ENCODE assay signal across 10 mouse cellular contexts in the genomic region with DNA sequence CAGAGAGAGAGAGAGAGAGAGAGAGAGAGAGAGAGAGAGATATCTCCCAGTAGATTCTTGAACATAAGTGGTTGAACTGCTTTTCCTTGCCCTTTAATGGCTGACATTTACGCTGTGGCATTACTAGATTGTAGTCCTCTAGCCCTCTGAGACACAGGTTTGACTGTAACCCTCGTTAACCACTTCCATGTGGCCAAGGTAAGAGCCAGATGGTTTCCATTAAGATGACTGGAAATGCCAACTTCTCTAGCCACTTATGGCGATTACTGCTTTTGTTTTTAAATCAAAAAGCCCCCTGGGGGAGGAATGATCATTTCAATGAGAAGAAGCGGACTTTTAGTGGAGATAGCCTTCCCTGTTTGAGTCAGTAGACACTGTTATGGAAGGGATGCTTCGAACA. TPM values are rescaled to one million over a fixed set of nuclear protein-coding genes. Genes with fewer than 3 reads are reported as not detected.
A peak's percentile ranks its signal among the peaks of the same experiment; 100 is the strongest.
DNase-seq lines count a peak whose midpoint lies in the region; ATAC-seq and TF ChIP-seq lines count a peak whose summit lies in the region.
"Had no signal": no experiment of that assay in that cellular context is flagged by ENCODE, and none has a peak within 500 bp of the region (broad histone marks: within the 10 kb centered on the region; RNA-seq: fewer than 3 reads in every experiment).

No protein-coding gene starts in this region.

- no peaks in the 10 kb centered on the region for H3K27me3 ChIP-seq in intestine, embryonic 15.5 days (replicated peaks)
- H3K27me3 ChIP-seq in intestine, embryonic 16.5 days (replicated peaks; ENCODE audit: control insufficient read depth, insufficient read depth, low read length): no peaks in the 10 kb centered on the region
- H3K27me3 ChIP-seq in embryonic facial prominence, embryonic 14.5 days (replicated peaks; ENCODE audit: control insufficient read depth, insufficient read depth, low read length): no peaks in the 10 kb centered on the region
- H3K27me3 ChIP-seq in hindbrain, postnatal 0 days (ENCODE audit: insufficient read depth, low read length): no peaks in the 10 kb centered on the region
- H3K27me3 ChIP-seq in neural tube, embryonic 12.5 days (replicated peaks): peaks cover 7% of the 10 kb centered on the region

- ATAC-seq in intestine, embryonic 15.5 days: no peak
- ATAC-seq in intestine, embryonic 16.5 days: no peak
- no peak for ATAC-seq in embryonic facial prominence, embryonic 14.5 days (ENCODE audit: low read depth)
- ATAC-seq in hindbrain, postnatal 0 days: no peak
- ATAC-seq in neural tube, embryonic 12.5 days (ENCODE audit: low FRiP score, low read depth): no peak
- ATAC-seq: inflammation-experienced regulatory T-cells, adult 6 months had no signal

- no peaks in the 10 kb centered on the region for H3K9me3 ChIP-seq in intestine, embryonic 15.5 days
- H3K9me3 ChIP-seq in intestine, embryonic 16.5 days (ENCODE audit: control insufficient read depth, low read length): no peaks in the 10 kb centered on the region
- no peaks in the 10 kb centered on the region for H3K9me3 ChIP-seq in embryonic facial prominence, embryonic 14.5 days (ENCODE audit: control insufficient read depth, low read length)
- H3K9me3 ChIP-seq in hindbrain, postnatal 0 days (ENCODE audit: low read length): no peaks in the 10 kb centered on the region
- H3K9me3 ChIP-seq in neural tube, embryonic 12.5 days: no peaks in the 10 kb centered on the region
- H3K9me3 ChIP-seq: liver, embryonic 13.5 days had no signal

- WGBS in intestine, embryonic 15.5 days: 59% methylated on average over 5 of the region's 5 CpGs
- 65% methylated on average over 5 of the region's 5 CpGs for WGBS in intestine, embryonic 16.5 days
- 19% methylated on average over 5 of the region's 5 CpGs for WGBS in embryonic facial prominence, embryonic 14.5 days
- WGBS in hindbrain, postnatal 0 days: 55% methylated on average over 5 of the region's 5 CpGs
- WGBS in neural tube, embryonic 12.5 days: 54% methylated on average over 5 of the region's 5 CpGs

- H3K27ac ChIP-seq in intestine, embryonic 15.5 days: no peak overlapping the region
- H3K27ac ChIP-seq in intestine, embryonic 16.5 days (ENCODE audit: low read length): no peak overlapping the region
- no peak overlapping the region for H3K27ac ChIP-seq in embryonic facial prominence, embryonic 14.5 days (replicated peaks; ENCODE audit: low read depth, low read length)
- no peak overlapping the region for H3K27ac ChIP-seq in hindbrain, postnatal 0 days
- no peak overlapping the region for H3K27ac ChIP-seq in neural tube, embryonic 12.5 days
- H3K27ac ChIP-seq: liver, embryonic 13.5 days; macrophage had no signal

- no peak for TF ChIP-seq CTCF in hindbrain, postnatal 0 days (IDR thresholded peaks at IDR 0.05; ENCODE audit: low read depth)

- H3K4me2 ChIP-seq in intestine, embryonic 15.5 days (replicated peaks): 0 out of 2 replicates have a peak overlapping the region, but pooled peaks have one; percentile 14
- H3K4me2 ChIP-seq in intestine, embryonic 16.5 days (ENCODE audit: low read depth, low read length): no peak overlapping the region
- peak overlapping the region; percentile 95 for H3K4me2 ChIP-seq in embryonic facial prominence, embryonic 14.5 days (ENCODE audit: low read depth, low read length)
- H3K4me2 ChIP-seq in hindbrain, postnatal 0 days (ENCODE audit: low read depth, low read length): peak overlapping the region; percentile 92; the same call in 1 of the 2 replicates
- peak overlapping the region; percentile 30 for H3K4me2 ChIP-seq in neural tube, embryonic 12.5 days (replicated peaks)
- H3K4me2 ChIP-seq: liver, embryonic 13.5 days had no signal

- DNase-seq in embryonic facial prominence, embryonic 14.5 days (ENCODE audit: low spot score): peak; percentile 44
- DNase-seq in hindbrain, postnatal 0 days (ENCODE audit: low spot score): no peak
- DNase-seq in gastrocnemius, postnatal 4 days (ENCODE audit: low spot score in 2 of 2): no peak
- DNase-seq in adrenal gland, adult 18-20 months (ENCODE audit: low spot score in 2 of 2): no peak
- DNase-seq: liver, embryonic 13.5 days had no signal

- no peaks in the 10 kb centered on the region for H3K36me3 ChIP-seq in intestine, embryonic 15.5 days
- no peaks in the 10 kb centered on the region for H3K36me3 ChIP-seq in intestine, embryonic 16.5 days (ENCODE audit: control insufficient read depth, insufficient read depth, low read length)
- 0 out of 2 replicates have a peak, but pooled peaks cover 3% of the 10 kb centered on the region for H3K36me3 ChIP-seq in embryonic facial prominence, embryonic 14.5 days (ENCODE audit: control insufficient read depth, insufficient read depth, low read length)
- H3K36me3 ChIP-seq in hindbrain, postnatal 0 days (ENCODE audit: insufficient read depth, low read length): no peaks in the 10 kb centered on the region
- H3K36me3 ChIP-seq in neural tube, embryonic 12.5 days: no peaks in the 10 kb centered on the region
- H3K36me3 ChIP-seq: liver, embryonic 13.5 days had no signal

- peaks cover 25% of the 10 kb centered on the region for H3K4me1 ChIP-seq in intestine, embryonic 15.5 days (replicated peaks)
- H3K4me1 ChIP-seq in intestine, embryonic 16.5 days (ENCODE audit: control insufficient read depth, insufficient read depth, low read length): peaks cover 20% of the 10 kb centered on the region
- peaks cover 22% of the 10 kb centered on the region for H3K4me1 ChIP-seq in embryonic facial prominence, embryonic 14.5 days (ENCODE audit: control insufficient read depth, insufficient read depth, low read length)
- H3K4me1 ChIP-seq in hindbrain, postnatal 0 days (ENCODE audit: insufficient read depth, low read length): peaks cover 16% of the 10 kb centered on the region
- peaks cover 21% of the 10 kb centered on the region for H3K4me1 ChIP-seq in neural tube, embryonic 12.5 days

- no peak overlapping the region for H3K4me3 ChIP-seq in intestine, embryonic 15.5 days (replicated peaks)
- H3K4me3 ChIP-seq in intestine, embryonic 16.5 days (ENCODE audit: low read length): no peak overlapping the region
- H3K4me3 ChIP-seq in embryonic facial prominence, embryonic 14.5 days (ENCODE audit: low read depth, low read length): 0 out of 2 replicates have a peak overlapping the region, but pooled peaks have one; percentile 93
- no peak overlapping the region for H3K4me3 ChIP-seq in hindbrain, postnatal 0 days (ENCODE audit: low read length)
- no peak overlapping the region for H3K4me3 ChIP-seq in neural tube, embryonic 12.5 days
- H3K4me3 ChIP-seq: liver, embryonic 13.5 days had no signal

- H3K9ac ChIP-seq in intestine, embryonic 15.5 days: no peak overlapping the region
- no peak overlapping the region for H3K9ac ChIP-seq in intestine, embryonic 16.5 days (ENCODE audit: low read depth, low read length)
- no peak overlapping the region for H3K9ac ChIP-seq in embryonic facial prominence, embryonic 14.5 days (ENCODE audit: low read depth, low read length)
- H3K9ac ChIP-seq in hindbrain, postnatal 0 days (replicated peaks; ENCODE audit: low read length): no peak overlapping the region
- H3K9ac ChIP-seq in neural tube, embryonic 12.5 days: no peak overlapping the region
- H3K9ac ChIP-seq: liver, embryonic 13.5 days had no signal

RNA-seq across cellular contexts. Expression of a gene that starts 3.7 kb away (rescaled TPM):
- polyA plus RNA-seq in intestine, embryonic 15.5 days (2015; fragmentation: Nextera tagmentation; extraction: Ambion mirVana): 15.8 and 16.6 TPM in 2 replicates
- polyA plus RNA-seq in intestine, embryonic 16.5 days (2015; fragmentation: Nextera tagmentation; extraction: Ambion mirVana): 8.7 and 10.5 TPM in 2 replicates
- 34.2 and 40.5 TPM in 2 replicates for polyA plus RNA-seq in embryonic facial prominence, embryonic 14.5 days (2014; fragmentation: Nextera tagmentation; extraction: Ambion mirVana)
- total RNA-seq in hindbrain, postnatal 0 days (2014; rRNA removed): 82.7 and 99.0 TPM in 2 replicates
- 27.2 and 31.7 TPM in 2 replicates for polyA plus RNA-seq in hindbrain, postnatal 0 days (2015; fragmentation: Nextera tagmentation; extraction: Ambion mirVana)
- polyA plus RNA-seq in neural tube, embryonic 12.5 days (2016; fragmentation: Nextera tagmentation; extraction: Ambion mirVana): 22.5 and 24.9 TPM in 2 replicates
- 10 to 100 TPM; 64.2 to 65.8 TPM for total RNA-seq in gastrocnemius, postnatal 4 days (2021)
- 10 to 100 TPM; 18.3 to 26.6 TPM for total RNA-seq in adrenal gland, adult 18-20 months (2021)
